Mouse (Mus musculus): Measurements from ENCODE around the gene Cd5. TPM values are rescaled to one million over a fixed set of nuclear protein-coding genes. Genes with fewer than 3 reads are reported as not detected.

Cd5 gene
- polyA plus RNA-seq, 1 experiment from 2014 or later = 0.24 TPM

DNA sequence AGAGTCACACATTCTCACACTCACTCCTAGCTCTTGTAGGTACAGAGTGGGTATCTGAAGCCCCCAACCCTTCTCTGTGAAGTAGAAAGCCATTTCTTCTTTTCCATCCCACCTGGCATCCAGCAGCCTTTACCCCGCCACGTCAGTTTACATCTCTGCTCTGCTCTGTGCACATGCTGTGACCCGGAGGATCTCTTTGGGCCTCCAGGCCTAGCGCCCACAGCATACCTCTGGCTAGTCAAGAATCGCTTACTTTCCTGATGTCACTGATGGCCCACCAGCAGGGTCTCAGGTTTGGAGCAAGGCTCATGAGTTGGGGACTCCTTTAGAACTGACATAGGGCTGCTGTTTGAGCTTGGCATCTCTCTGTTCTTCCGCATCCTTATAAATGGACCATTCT, 764 bp downstream of the Cd5 start:
- H3K36me3 ChIP-seq = no peaks in the 10 kb centered on the region
- H3K27me3 ChIP-seq = no peaks in the 10 kb centered on the region
- H3K27ac ChIP-seq = no peak overlapping the region
- no peaks in the 10 kb centered on the region for H3K9me3 ChIP-seq
- no peak overlapping the region for H3K9ac ChIP-seq (replicated peaks)
- no peak overlapping the region for H3K4me3 ChIP-seq (replicated peaks)
- no peak overlapping the region for H3K4me2 ChIP-seq (replicated peaks)
- WGBS = 90% methylated on average over 6 of the region's 6 CpGs
- no peak for ATAC-seq
- no peaks in the 10 kb centered on the region for H3K4me1 ChIP-seq (replicated peaks)

DNA sequence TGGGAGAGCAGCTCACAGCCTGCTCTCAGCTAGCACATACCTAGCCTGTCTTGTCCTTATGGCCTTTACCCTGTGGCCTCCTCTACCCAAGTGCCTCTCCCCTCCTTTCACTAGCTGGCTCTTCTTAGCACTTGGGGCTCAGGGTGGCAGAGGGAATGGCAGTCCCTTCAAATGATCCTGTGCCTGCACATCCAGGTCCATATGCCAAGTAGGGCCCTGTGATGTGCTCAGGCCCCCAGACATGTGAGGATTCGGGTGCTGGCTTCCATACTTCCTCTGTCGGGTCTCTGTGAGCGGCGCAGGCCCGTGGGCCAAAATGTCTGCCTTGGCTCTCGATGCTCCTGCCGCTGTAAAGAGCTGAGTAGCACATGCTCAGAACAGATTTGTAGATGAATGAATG, 2.9 kb downstream of the Cd5 start:
- no peak for ATAC-seq
- Histone ChIP-seq H3K4me3 (replicated peaks) (no peak overlapping the region), H3K9ac (replicated peaks) (no peak overlapping the region), H3K27ac (no peak overlapping the region), H3K4me2 (replicated peaks) (no peak overlapping the region), H3K36me3 (no peaks in the 10 kb centered on the region), H3K4me1 (replicated peaks) (no peaks in the 10 kb centered on the region), H3K9me3 (no peaks in the 10 kb centered on the region), H3K27me3 (no peaks in the 10 kb centered on the region)
- WGBS = 94% methylated on average over 7 of the region's 7 CpGs

DNA sequence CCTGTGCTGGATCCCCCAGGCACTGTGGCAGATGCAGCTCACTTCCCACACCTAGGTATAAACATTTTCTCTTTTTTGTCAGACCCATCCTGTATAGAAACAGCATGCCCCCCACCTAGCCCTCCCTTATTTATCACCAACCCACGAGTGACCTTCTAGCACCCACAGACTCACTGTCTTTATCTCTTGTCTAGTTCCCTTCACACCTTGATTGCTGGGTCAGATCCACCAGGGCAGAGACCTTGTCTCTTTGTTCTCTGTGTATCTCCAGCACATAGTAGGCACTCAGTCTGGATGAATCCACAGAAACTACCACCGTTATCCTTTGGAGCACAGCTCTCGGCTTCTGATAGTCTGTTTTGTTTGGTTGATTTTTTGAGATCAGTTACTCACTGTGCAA, 3.7 kb downstream of the Cd5 start:
- ATAC-seq = no peak
- Histone ChIP-seq H3K9me3 (no peaks in the 10 kb centered on the region), H3K27me3 (no peaks in the 10 kb centered on the region), H3K27ac (no peak overlapping the region), H3K36me3 (no peaks in the 10 kb centered on the region), H3K4me3 (replicated peaks) (no peak overlapping the region), H3K4me1 (replicated peaks) (no peaks in the 10 kb centered on the region), H3K9ac (replicated peaks) (no peak overlapping the region), H3K4me2 (replicated peaks) (no peak overlapping the region)
- 88% methylated on average over 3 of the region's 3 CpGs for WGBS

DNA sequence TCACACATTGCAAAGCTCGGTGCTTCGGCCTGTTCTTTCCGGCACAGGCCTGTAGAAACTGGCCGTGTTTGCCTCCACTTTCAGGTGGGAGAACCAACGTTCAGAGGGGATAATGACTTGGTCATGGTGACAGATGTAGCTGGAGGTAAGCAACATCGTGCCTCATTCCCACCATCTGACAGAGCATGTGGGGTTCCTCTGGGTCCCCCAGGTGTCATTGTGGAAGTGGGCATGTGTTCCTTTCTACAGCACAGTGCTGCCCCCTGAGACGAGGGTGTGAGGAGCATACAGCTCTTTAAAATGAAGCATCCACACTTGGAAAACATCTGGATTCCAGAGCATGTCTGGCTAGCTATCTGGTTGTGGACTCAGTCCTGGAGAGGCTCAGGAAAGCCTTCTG, 4.2 kb downstream of the Cd5 start:
- Histone ChIP-seq H3K4me3 (replicated peaks) (no peak overlapping the region), H3K4me1 (replicated peaks) (no peaks in the 10 kb centered on the region), H3K9ac (replicated peaks) (no peak overlapping the region), H3K27ac (no peak overlapping the region), H3K36me3 (no peaks in the 10 kb centered on the region), H3K27me3 (no peaks in the 10 kb centered on the region), H3K4me2 (replicated peaks) (no peak overlapping the region), H3K9me3 (no peaks in the 10 kb centered on the region)
- WGBS = 88% methylated on average over 7 of the region's 7 CpGs
- no peak for ATAC-seq

DNA sequence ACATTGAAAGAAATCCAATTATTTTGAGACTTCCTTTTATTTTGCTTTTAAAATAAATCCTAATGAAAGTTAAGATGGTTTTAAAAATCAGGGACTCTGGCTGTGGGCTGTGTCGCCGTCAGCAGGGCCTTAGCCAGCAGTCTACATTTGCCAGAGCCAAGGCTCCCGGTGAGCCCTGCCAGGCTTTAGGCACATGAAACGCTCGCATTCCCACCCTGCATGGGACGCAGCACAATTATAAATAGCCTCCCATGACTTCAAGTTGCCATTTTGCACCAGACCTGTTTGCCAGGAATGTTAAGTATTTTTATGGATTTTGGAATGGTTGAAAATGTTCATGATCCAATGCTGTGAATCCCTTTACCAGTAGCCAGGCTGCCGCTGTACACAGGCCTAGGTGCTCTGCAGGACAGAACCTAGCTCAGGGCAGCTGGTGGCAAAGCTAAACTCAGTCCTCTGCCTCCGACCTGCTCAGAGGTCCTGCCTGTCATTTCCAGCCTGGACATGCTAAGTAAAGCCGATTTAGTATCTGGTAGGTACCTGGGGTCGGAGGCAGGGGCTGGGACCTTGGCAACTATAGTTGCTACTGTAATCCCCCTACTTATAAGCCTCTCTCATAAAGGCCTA, 5.2 kb downstream of the Cd5 start:
- Histone ChIP-seq H3K9me3 (no peaks in the 10 kb centered on the region), H3K27me3 (no peaks in the 10 kb centered on the region), H3K4me3 (replicated peaks) (no peak overlapping the region), H3K4me2 (replicated peaks) (no peak overlapping the region), H3K27ac (no peak overlapping the region), H3K9ac (replicated peaks) (no peak overlapping the region), H3K4me1 (replicated peaks) (no peaks in the 10 kb centered on the region), H3K36me3 (no peaks in the 10 kb centered on the region)
- no peak for ATAC-seq
- 89% methylated on average over 10 of the region's 10 CpGs for WGBS

DNA sequence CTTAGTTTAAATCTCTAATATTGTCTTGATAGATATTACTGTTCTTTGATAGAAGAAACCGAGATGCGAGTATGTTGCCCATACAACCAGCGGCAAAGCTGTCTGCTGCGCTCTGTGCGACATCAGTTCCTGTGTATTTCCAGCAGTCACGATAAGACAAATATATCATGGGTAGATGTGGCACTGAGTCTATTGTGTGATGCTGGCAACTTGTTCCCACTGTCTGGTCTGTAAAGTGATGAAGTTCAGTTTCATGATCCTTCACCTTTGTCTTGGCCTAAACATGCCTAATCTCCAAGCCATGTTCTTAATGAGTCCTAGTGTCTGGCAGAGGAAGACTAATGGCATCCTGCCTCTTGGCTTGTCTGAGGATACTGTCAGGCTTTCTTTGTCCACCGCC, 6.1 kb downstream of the Cd5 start:
- WGBS = 96% methylated on average over 7 of the region's 7 CpGs
- H3K4me2 ChIP-seq (replicated peaks) = no peak overlapping the region
- no peaks in the 10 kb centered on the region for H3K4me1 ChIP-seq (replicated peaks)
- no peak for ATAC-seq
- no peak overlapping the region for H3K27ac ChIP-seq
- no peaks in the 10 kb centered on the region for H3K27me3 ChIP-seq
- no peak overlapping the region for H3K9ac ChIP-seq (replicated peaks)
- H3K36me3 ChIP-seq = no peaks in the 10 kb centered on the region
- no peaks in the 10 kb centered on the region for H3K9me3 ChIP-seq
- H3K4me3 ChIP-seq (replicated peaks) = no peak overlapping the region

DNA sequence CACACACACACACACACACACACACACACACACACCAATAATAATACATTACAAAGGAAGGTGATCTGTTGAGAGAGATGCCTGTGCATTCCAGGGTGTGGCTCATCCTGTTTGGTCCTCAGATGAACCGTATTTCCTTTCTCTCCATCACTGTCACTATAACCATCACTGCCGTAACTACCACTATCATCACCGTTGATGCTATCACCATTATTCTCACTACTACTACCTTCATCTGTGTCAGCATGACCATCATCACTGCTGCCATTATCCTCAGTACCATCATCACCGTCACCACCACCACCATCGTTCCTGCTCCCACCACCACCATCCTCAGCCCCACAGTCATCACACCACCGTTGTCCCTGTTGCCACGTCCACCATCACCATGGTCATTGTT, 6.8 kb downstream of the Cd5 start:
- Histone ChIP-seq H3K27ac (no peak overlapping the region), H3K9ac (replicated peaks) (no peak overlapping the region), H3K27me3 (no peaks in the 10 kb centered on the region), H3K4me2 (replicated peaks) (no peak overlapping the region), H3K4me1 (replicated peaks) (no peaks in the 10 kb centered on the region), H3K9me3 (no peaks in the 10 kb centered on the region), H3K36me3 (no peaks in the 10 kb centered on the region), H3K4me3 (replicated peaks) (no peak overlapping the region)
- no peak for ATAC-seq
- WGBS = 92% methylated on average over 7 of the region's 7 CpGs

DNA sequence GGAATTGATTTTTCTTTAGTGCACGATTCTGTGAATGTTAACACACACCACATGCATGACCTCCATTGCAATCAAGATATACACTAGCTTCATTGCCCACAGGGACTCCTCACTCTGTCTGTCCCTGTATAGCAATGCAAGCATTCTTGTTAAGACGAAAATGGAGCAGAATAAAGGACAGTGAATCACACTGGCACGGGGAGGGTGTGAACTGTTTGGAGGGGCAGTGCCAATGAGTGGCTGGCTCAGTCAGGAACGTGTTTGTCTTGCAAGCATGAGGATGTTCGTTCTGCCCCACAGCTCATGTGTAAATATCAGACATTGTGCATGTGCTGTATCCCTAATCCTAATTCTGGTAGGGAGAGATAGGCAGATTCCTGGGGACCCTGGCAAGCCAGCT, 8.3 kb downstream of the Cd5 start:
- peak; percentile 53; the same call in 1 of the 2 replicates for ATAC-seq
- Histone ChIP-seq H3K4me3 (replicated peaks) (no peak overlapping the region), H3K9me3 (no peaks in the 10 kb centered on the region), H3K27ac (no peak overlapping the region), H3K9ac (replicated peaks) (no peak overlapping the region), H3K36me3 (no peaks in the 10 kb centered on the region), H3K4me1 (replicated peaks) (no peaks in the 10 kb centered on the region), H3K27me3 (no peaks in the 10 kb centered on the region), H3K4me2 (replicated peaks) (no peak overlapping the region)
- 72% methylated on average over 5 of the region's 5 CpGs for WGBS

DNA sequence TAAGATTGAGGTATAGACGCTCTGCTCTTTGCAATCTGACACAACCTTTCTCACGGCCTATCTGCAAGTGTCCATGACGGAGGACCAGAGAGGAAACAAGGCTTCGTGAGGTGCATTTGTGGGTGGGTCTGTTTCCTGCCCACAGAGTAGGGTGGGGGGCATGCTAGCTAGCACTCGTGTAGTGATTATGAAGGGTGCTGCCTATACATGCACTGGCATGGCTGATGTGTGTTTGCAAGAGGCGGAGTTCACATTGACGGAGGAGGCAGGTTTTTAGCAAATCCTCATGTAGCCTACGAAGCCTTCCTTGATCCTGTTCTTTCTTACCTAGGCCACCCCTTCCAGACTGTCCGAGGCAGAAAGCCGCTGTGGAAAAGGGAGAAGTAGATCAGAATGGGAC, 8.9 kb downstream of the Cd5 start:
- H3K27ac ChIP-seq = no peak overlapping the region
- no peaks in the 10 kb centered on the region for H3K27me3 ChIP-seq
- no peak overlapping the region for H3K9ac ChIP-seq (replicated peaks)
- 90% methylated on average over 10 of the region's 10 CpGs for WGBS
- no peaks in the 10 kb centered on the region for H3K4me1 ChIP-seq (replicated peaks)
- ATAC-seq = 0 out of 2 replicates have a peak, but pooled peaks have one; percentile 43
- no peaks in the 10 kb centered on the region for H3K9me3 ChIP-seq
- H3K4me3 ChIP-seq (replicated peaks) = no peak overlapping the region
- H3K36me3 ChIP-seq = no peaks in the 10 kb centered on the region
- no peak overlapping the region for H3K4me2 ChIP-seq (replicated peaks)

DNA sequence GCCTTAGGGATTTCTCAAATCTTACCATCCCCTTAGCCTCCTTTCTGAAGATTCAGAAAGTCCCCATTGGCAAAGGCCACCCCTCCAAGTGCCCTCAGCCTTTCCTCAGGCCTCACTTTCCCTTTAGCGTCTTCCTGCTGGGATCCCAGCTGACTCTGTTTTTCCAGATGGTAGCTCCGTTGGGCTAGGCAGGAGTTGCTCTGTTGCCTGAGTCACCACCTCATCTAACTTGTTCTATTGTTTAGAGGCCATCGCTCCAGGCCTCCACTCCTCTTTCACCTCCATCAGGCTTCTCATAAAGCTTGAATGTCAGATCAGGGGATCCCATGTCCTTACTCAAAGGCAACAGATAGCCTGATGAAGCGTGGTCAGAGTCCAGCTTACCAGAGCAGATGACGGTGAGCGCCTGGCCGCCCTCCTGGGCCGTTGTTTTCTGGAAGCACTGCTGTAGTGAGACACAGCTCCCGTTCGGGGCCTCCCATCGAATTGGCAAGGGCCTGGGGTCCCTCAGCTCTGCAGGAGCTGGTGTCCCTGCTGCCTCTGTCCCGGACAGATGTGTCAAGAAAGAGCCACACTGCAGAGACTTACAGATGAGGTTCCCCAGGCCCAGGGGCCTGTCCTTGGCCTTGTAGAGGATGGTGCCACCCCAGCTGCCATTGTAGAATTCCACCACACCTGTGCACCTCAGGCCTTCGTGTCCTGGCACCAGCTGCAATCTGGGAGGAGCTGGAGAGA, 14.0 kb downstream of the Cd5 start:
- ATAC-seq = no peak
- Histone ChIP-seq H3K27ac (no peak overlapping the region), H3K4me3 (replicated peaks) (no peak overlapping the region), H3K9ac (replicated peaks) (no peak overlapping the region), H3K36me3 (no peaks in the 10 kb centered on the region), H3K4me1 (replicated peaks) (peaks cover 34% of the 10 kb centered on the region), H3K9me3 (no peaks in the 10 kb centered on the region), H3K27me3 (no peaks in the 10 kb centered on the region), H3K4me2 (replicated peaks) (no peak overlapping the region)
- WGBS = 80% methylated on average over 13 of the region's 13 CpGs

DNA sequence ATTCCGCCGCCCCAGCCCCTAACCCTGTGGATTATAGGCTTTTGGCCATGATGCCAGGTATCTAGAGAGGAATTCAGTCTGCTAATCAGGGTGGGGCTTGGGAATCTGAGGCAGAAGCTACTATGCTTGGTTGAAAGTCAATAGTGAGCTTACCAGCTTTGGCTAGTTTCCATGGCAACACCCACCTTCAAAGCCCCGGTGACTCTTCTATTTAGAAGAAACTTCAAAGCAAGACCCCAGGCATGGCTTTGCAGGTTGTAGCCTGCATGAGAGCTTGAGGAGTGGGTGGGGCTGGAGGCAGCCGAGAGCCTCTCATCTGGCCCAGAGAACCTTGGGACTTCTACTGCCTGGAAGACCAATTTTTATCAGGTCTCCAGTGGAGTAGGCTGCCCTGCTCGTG, 15.2 kb downstream of the Cd5 start:
- Histone ChIP-seq H3K27ac (peak overlapping the region; percentile 66), H3K27me3 (no peaks in the 10 kb centered on the region)

DNA sequence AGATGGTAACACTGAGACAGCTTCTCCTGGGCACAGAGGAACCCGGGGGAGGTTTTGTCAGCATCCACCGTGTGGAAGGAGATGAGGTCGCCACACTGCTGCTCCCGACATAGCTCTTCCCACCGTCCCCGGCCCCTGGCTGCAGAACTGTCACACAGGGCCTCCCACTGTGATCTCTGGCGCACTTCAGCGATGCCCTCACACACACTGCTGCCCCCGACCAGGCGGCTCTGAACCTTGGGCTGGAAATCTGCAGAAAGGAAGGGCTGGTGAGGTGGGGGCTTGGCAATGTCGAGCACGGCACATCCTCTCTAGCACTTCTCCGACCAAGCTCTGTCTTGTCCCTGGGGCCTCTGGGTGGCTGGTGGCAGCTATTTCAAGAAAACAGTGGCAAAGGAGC, 15.7 kb downstream of the Cd5 start:
- WGBS = 17% methylated on average over 13 of the region's 13 CpGs
- no peak overlapping the region for H3K4me3 ChIP-seq (replicated peaks)
- ATAC-seq = no peak
- no peaks in the 10 kb centered on the region for H3K9me3 ChIP-seq
- H3K27me3 ChIP-seq = no peaks in the 10 kb centered on the region
- peaks cover 39% of the 10 kb centered on the region for H3K4me1 ChIP-seq (replicated peaks)
- H3K4me2 ChIP-seq (replicated peaks) = 0 out of 2 replicates have a peak overlapping the region, but pooled peaks have one; percentile 11
- no peak overlapping the region for H3K9ac ChIP-seq (replicated peaks)
- no peaks in the 10 kb centered on the region for H3K36me3 ChIP-seq
- peak overlapping the region; percentile 66 for H3K27ac ChIP-seq

More for the DNA sequence above, 15.2 kb downstream of the Cd5 start:
- WGBS = 29% methylated on average over 5 of the region's 5 CpGs
- H3K4me1 ChIP-seq (replicated peaks) = peaks cover 39% of the 10 kb centered on the region
- no peak overlapping the region for H3K4me3 ChIP-seq (replicated peaks)
- H3K9ac ChIP-seq (replicated peaks) = no peak overlapping the region
- H3K9me3 ChIP-seq = no peaks in the 10 kb centered on the region
- H3K36me3 ChIP-seq = no peaks in the 10 kb centered on the region
- peak; percentile 54 for ATAC-seq
- 0 out of 2 replicates have a peak overlapping the region, but pooled peaks have one; percentile 11 for H3K4me2 ChIP-seq (replicated peaks)
